Mouse (Mus musculus) E14TG2a.4 (cell line): ENCODE results near the gene Vmn1r55.

Source experiments
- CTCF ChIP-seq: conservative IDR thresholded peaks from 2 replicates; pipeline ENCODE4 v1.5.1; 2014; ENCODE audit warnings: low read length
- POU5F1 ChIP-seq: IDR thresholded peaks from 2 replicates; pipeline ENCODE4 v1.6.1; 2014; ENCODE audit warnings: low read length, borderline replicate concordance

DNA sequence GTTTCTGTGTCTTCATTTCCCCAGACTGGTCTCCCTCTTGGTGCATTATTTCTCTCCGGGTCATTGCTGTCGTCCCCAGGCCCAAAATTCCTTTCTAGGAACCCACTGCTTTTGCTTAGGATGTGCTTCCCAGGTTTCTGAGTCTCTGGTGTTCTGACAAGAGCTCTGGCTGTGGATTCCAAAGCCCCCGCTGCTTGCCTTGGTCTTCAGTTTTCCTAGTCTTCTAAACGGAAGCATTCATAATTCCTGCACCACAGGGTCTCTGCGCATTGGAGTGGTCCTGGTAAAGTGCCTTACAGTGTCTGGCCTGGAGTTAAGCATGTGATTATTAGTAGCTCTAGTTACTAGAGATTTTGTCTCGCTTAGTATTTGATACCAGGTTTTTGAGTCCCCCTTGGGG is 68.7 kb downstream of the Vmn1r55 start:
- TF ChIP-seq CTCF (no peak), POU5F1 (no peak)
